Mouse (Mus musculus) intestine, embryonic 16.5 days (tissue): ENCODE data around the gene Srsf6. TPM values are rescaled to one million over a fixed set of nuclear protein-coding genes. Genes with fewer than 3 reads are reported as not detected.

Experiments used
- ATAC-seq: fragments of 200-750 bp; cut with Nextera tagmentation; 2 replicates; pipeline ENCODE4 v1.8.0; 2017; ENCODE audit warnings: moderate TSS enrichment, moderate library complexity
- H3K27ac ChIP-seq: fragments of 300-500 bp; sonication (generic); 2 replicates; pipeline ENCODE4 v1.5.1; 2014; ENCODE audit warnings: mild to moderate bottlenecking, low read length
- H3K27me3 ChIP-seq: fragments of 300-500 bp; sonication (generic); replicated peaks from 2 replicates; pipeline ENCODE4 v1.6.1; 2014; ENCODE audit warnings: low read length, control low read depth, mixed read lengths; ENCODE audit not compliant: control insufficient read depth, insufficient read depth
- H3K36me3 ChIP-seq: fragments of 300-500 bp; sonication (generic); 2 replicates; pipeline ENCODE4 v1.6.1; 2014; ENCODE audit warnings: low read length, control low read depth; ENCODE audit not compliant: control insufficient read depth, insufficient read depth
- H3K4me1 ChIP-seq: fragments of 300-500 bp; sonication (generic); 2 replicates; pipeline ENCODE4 v1.6.1; 2014; ENCODE audit warnings: low read length, control low read depth, mixed read lengths; ENCODE audit not compliant: control insufficient read depth, insufficient read depth
- H3K4me2 ChIP-seq: fragments of 300-500 bp; sonication (generic); 2 replicates; pipeline ENCODE4 v1.6.1; 2014; ENCODE audit warnings: low read depth, low read length, control low read depth
- H3K4me3 ChIP-seq: fragments of 300-500 bp; sonication (generic); 2 replicates; pipeline ENCODE4 v1.5.1; 2014; ENCODE audit warnings: mild to moderate bottlenecking, low read length
- H3K9ac ChIP-seq: fragments of 300-500 bp; sonication (generic); 2 replicates; pipeline ENCODE4 v1.6.1; 2014; ENCODE audit warnings: low read depth, low read length
- H3K9me3 ChIP-seq: fragments of 300-500 bp; sonication (generic); 2 replicates; pipeline ENCODE4 v1.6.1; 2016; ENCODE audit warnings: low read length, control low read depth; ENCODE audit not compliant: control insufficient read depth
- WGBS: fragments of 180-500 bp; shearing (Covaris S2); extraction: QIAGEN DNeasy Blood & Tissue Kit; methylation state at CpG from one replicate; pipeline ENCODE4 v1.1.7; 2014; 5-methylcytosine and 5-hydroxymethylcytosine counted together
- polyA plus RNA-seq: library from polyadenylated mRNA; unstranded; fragments of >200 nt; fragmentation: Nextera tagmentation; extraction: Ambion mirVana; gene quantifications from 2 replicates; pipeline ENCODE4 v1.2.1, GENCODE M21; 2015

Srsf6 gene
- polyA plus RNA-seq, 1 experiment from 2014 or later, result 159 TPM

DNA sequence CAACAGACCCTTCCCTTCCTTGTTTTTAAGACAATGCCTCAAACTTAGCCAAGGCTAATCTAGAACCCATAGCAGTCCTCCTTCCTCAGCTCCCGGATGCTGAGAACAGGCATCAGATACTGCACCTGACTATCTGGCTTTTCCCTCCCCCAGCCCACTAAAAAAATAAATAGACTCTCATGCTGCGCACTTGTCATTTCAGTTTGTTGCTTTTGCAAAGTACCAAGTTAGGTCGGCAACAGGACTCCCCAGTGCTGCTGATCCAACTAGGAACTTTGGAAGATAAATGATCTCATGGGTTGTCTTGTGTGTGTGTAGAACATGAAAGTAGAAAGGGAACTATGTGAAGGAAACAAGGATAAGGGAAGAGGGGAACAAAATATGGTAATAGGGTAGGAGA is 1.6 kb upstream of the Srsf6 start:
- H3K27ac ChIP-seq, result no peak overlapping the region

DNA sequence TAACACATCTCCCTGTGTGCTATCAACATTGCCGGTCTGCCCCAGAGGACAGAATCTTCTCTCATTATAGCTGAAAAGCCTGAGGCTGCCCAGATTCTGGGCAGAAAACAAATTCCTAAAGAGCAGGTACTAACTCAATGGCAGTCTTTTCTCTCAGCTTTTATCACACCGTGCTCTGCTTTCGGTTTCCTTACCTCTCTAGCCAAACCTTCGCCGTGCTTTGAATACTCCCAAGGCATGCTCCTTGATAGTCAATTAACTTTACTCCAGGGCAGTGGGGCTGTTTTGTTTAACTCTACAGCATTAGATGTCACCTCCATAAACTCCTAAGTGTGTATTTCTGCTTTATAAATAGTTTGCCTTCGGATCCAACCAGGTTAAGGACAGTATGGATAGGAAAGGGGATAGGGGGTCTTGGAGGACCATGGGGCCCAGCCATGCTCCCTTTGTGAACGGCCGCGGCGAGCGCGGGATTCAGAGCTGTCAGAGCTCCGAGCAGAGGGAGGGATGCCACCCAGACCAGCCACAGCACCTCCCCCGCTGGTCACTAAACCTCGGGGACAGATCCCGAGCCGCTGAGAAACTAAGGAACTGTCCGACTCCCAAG is 709 bp upstream of the Srsf6 start:
- no peaks in the 10 kb centered on the region for H3K27me3 ChIP-seq
- H3K4me1 ChIP-seq, result 0 out of 2 replicates have a peak, but pooled peaks cover 3% of the 10 kb centered on the region
- peak; percentile 34 for ATAC-seq
- under 1% methylated on average over 18 of the region's 18 CpGs for WGBS
- H3K9ac ChIP-seq, result peak overlapping the region; percentile 100
- H3K27ac ChIP-seq, result peak overlapping the region; percentile 97
- H3K4me3 ChIP-seq, result peak overlapping the region; percentile 95
- peak overlapping the region; percentile 83 for H3K4me2 ChIP-seq
- peaks cover 9% of the 10 kb centered on the region; the same call in 1 of the 2 replicates for H3K36me3 ChIP-seq
- H3K9me3 ChIP-seq, result no peaks in the 10 kb centered on the region

More for the DNA sequence above, 1.6 kb upstream of the Srsf6 start:
- H3K4me2 ChIP-seq, result no peak overlapping the region
- H3K4me3 ChIP-seq, result no peak overlapping the region
- no peak overlapping the region for H3K9ac ChIP-seq
- WGBS, result 67% methylated on average over 3 of the region's 3 CpGs
- no peak for ATAC-seq
- H3K9me3 ChIP-seq, result no peaks in the 10 kb centered on the region
- peaks cover 9% of the 10 kb centered on the region; the same call in 1 of the 2 replicates for H3K36me3 ChIP-seq
- 0 out of 2 replicates have a peak, but pooled peaks cover 3% of the 10 kb centered on the region for H3K4me1 ChIP-seq
- no peaks in the 10 kb centered on the region for H3K27me3 ChIP-seq

DNA sequence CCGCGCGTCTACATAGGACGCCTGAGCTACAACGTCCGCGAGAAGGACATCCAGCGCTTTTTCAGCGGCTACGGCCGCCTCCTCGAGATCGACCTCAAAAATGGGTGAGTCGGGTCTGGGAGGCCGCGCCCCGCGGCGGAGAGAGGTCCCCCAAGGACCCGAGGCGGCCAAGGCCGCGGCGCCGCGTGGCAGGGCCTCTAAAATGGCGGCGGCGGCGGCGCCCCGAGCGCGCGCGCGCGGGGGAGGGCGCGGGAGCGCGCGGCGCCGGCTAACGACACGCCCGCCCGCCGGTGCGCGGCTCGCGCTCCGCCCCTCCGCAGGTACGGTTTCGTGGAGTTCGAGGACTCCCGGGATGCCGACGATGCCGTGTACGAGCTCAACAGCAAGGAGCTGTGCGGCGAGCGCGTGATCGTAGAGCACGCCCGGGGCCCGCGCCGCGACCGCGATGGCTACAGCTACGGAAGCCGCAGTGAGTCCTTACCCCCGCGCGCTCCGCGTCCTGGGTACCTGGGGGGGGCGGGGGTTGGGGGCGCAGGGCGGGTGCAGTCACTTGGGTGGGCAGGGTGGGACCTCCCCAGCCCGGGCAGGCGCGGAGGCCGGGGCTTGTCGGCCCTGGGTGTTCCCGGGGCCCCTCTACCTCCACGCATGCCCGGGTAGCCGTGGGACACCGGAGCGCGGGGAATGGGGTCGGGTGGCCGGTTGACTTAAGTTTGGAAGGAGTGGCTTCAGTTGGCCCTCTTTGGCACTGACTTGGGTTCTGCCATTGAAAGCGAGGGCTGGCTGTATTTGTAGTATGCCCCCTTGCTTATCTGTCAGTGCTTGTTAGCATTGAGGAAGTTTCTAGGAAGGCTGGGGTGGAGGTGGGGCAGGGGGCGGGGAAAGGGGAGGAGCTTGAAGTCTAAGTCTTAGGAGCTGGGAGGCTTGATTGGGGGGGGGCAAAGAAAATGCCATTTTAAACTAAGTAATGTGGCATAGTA is 634 bp downstream of the Srsf6 start:
- peak overlapping the region; percentile 67 for H3K4me2 ChIP-seq
- ATAC-seq, result peak; percentile 57
- peak overlapping the region; percentile 97 for H3K27ac ChIP-seq
- under 1% methylated on average over 85 of the region's 103 CpGs for WGBS
- H3K4me3 ChIP-seq, result peak overlapping the region; percentile 95
- H3K36me3 ChIP-seq, result peaks cover 13% of the 10 kb centered on the region; the same call in 1 of the 2 replicates
- peak overlapping the region; percentile 100 for H3K9ac ChIP-seq
- H3K9me3 ChIP-seq, result no peaks in the 10 kb centered on the region
- H3K4me1 ChIP-seq, result 0 out of 2 replicates have a peak, but pooled peaks cover 3% of the 10 kb centered on the region
- no peaks in the 10 kb centered on the region for H3K27me3 ChIP-seq

GRCm38 (mm10) chr2:162932706-162933105 is 1.4 kb downstream of the Srsf6 start:
- Histone ChIP-seq H3K4me3 (peak overlapping the region; percentile 95), H3K9me3 (no peaks in the 10 kb centered on the region), H3K27me3 (no peaks in the 10 kb centered on the region), H3K36me3 (peaks cover 17% of the 10 kb centered on the region), H3K27ac (no peak overlapping the region), H3K4me1 (0 out of 2 replicates have a peak, but pooled peaks cover 3% of the 10 kb centered on the region), H3K9ac (peak overlapping the region; percentile 100; the same call in 1 of the 2 replicates), H3K4me2 (peak overlapping the region; percentile 67)
- WGBS, result 38% methylated on average over 4 of the region's 4 CpGs
- ATAC-seq, result no peak

DNA sequence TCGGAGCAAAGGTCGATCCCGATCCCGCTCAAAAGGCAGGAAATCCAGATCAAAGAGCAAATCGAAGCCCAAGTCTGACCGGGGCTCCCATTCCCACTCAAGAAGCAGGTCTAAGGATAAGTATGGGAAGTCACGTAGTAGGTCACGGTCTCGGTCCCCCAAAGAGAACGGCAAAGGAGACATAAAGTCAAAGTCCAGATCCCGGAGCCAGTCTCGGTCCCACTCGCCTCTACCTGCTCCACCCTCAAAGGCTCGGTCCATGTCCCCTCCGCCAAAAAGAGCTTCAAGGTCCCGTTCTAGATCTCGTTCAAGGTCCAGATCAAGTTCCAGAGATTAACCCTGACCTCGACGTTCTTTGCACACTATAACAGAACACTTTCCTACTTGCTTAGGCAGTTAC is 3.1 kb downstream of the Srsf6 start:
- Histone ChIP-seq H3K27ac (no peak overlapping the region), H3K4me1 (0 out of 2 replicates have a peak, but pooled peaks cover 3% of the 10 kb centered on the region), H3K36me3 (peaks cover 17% of the 10 kb centered on the region), H3K9me3 (no peaks in the 10 kb centered on the region), H3K9ac (no peak overlapping the region), H3K27me3 (no peaks in the 10 kb centered on the region), H3K4me3 (no peak overlapping the region), H3K4me2 (no peak overlapping the region)
- ATAC-seq, result no peak
- 89% methylated on average over 19 of the region's 19 CpGs for WGBS

DNA sequence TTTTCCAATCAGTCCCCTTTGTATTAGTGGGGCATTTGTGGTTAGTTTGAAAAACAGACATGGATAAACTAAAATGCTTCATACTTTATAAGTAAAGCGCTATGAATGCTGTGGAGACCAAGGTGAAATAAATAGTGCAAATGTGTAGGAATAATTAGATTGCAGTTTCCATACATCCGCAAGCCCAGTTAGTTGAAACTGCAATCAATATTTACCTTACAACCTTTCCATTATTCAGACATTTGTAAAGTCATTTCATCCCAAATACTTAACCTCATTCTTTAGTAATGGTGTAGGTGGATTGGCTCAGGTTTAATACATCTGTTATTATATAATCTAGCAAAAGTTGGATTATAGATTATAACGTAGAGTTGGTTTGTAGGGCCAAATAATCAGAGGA is 4.4 kb downstream of the Srsf6 start:
- no peak overlapping the region for H3K4me3 ChIP-seq
- no peak for ATAC-seq
- WGBS, result 94% methylated on average over 3 of the region's 3 CpGs
- H3K9me3 ChIP-seq, result no peaks in the 10 kb centered on the region
- peaks cover 23% of the 10 kb centered on the region for H3K36me3 ChIP-seq
- no peak overlapping the region for H3K9ac ChIP-seq
- H3K27ac ChIP-seq, result no peak overlapping the region
- H3K4me2 ChIP-seq, result no peak overlapping the region
- H3K4me1 ChIP-seq, result 0 out of 2 replicates have a peak, but pooled peaks cover 3% of the 10 kb centered on the region
- H3K27me3 ChIP-seq, result no peaks in the 10 kb centered on the region

DNA sequence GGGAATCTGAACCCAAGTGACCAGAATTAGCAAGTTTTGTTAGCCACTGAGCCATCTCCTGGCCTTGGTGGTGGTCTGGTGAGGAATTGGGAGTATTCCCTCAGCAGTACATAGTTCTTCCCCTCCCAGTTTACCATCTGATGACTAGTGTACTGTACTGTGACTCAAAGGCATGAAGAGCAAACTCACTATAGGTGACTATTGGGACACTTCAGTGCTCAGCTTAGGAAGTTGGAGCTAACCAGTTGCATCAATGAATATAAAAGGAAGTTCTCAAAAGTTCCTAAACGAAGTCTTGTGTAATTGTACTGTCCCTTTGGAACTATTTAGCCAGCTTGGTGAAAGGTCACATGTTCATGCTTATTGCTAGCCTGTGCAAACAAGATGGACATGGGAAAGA is 8.2 kb downstream of the Srsf6 start:
- no peak overlapping the region for H3K27ac ChIP-seq
- no peak for ATAC-seq
- H3K36me3 ChIP-seq, result peaks cover 15% of the 10 kb centered on the region
- H3K4me1 ChIP-seq, result peaks cover 8% of the 10 kb centered on the region
- no peaks in the 10 kb centered on the region for H3K9me3 ChIP-seq
- 67% methylated on average over 1 of the region's 1 CpGs for WGBS
- peaks cover 7% of the 10 kb centered on the region; the same call in 1 of the 2 replicates for H3K27me3 ChIP-seq
- H3K9ac ChIP-seq, result no peak overlapping the region
- H3K4me2 ChIP-seq, result no peak overlapping the region
- H3K4me3 ChIP-seq, result no peak overlapping the region

- Histone ChIP-seq H3K36me3 (0 out of 2 replicates have a peak, but pooled peaks cover 7% of the 10 kb centered on the region), H3K27me3 (peaks cover 7% of the 10 kb centered on the region; the same call in 1 of the 2 replicates), H3K9ac (peak within 1 kb of the TSS; percentile 66), H3K4me3 (peak within 1 kb of the TSS; percentile 61), H3K27ac (no peak within 1 kb of the TSS), H3K4me1 (peaks cover 8% of the 10 kb centered on the region), H3K9me3 (no peaks in the 10 kb centered on the region), H3K4me2 (peak within 1 kb of the TSS; percentile 99)
- ATAC-seq, result peak; percentile 50; the same call in 1 of the 2 replicates
- WGBS, result under 1% methylated on average over 38 of the region's 40 CpGs
Observed at GRCm38 (mm10) chr2:162943148-162943846, 12.0 kb downstream of the Srsf6 start, which contains the start of gene L3mbtl1. L3mbtl1 (plus strand) TSS chr2:162943472.
